Mouse (Mus musculus) embryonic facial prominence, embryonic 12.5 days (tissue): ENCODE results near the gene Gm49486. TPM values are rescaled to one million over a fixed set of nuclear protein-coding genes. Genes with fewer than 3 reads are reported as not detected.
"Not testable (repeated sequence)": the region's sequence is repeated elsewhere in the genome, so short reads cannot be mapped to it uniquely, and the experiment has no call there.

Source experiments
- ATAC-seq: fragments of 200-750 bp; cut with Nextera tagmentation; 2 replicates; pipeline ENCODE4 v1.8.0; 2017; ENCODE audit not compliant: insufficient number of reproducible peaks, insufficient read depth, low FRiP score, low TSS enrichment
- H3K27ac ChIP-seq: fragments of 300-500 bp; sonication (generic); 2 replicates; pipeline ENCODE4 v1.5.1; 2016; ENCODE audit warnings: mild to moderate bottlenecking
- H3K27me3 ChIP-seq: fragments of 300-500 bp; sonication (generic); 2 replicates; pipeline ENCODE4 v1.6.1; 2016; ENCODE audit warnings: mild to moderate bottlenecking, moderate library complexity
- H3K36me3 ChIP-seq: fragments of 300-500 bp; sonication (generic); 2 replicates; pipeline ENCODE4 v1.6.1; 2016; ENCODE audit warnings: mild to moderate bottlenecking
- H3K4me1 ChIP-seq: fragments of 300-500 bp; sonication (generic); 2 replicates; pipeline ENCODE4 v1.6.1; 2016
- H3K4me2 ChIP-seq: fragments of 300-500 bp; sonication (generic); replicated peaks from 2 replicates; pipeline ENCODE4 v1.6.1; 2016; ENCODE audit warnings: mild to moderate bottlenecking, moderate library complexity
- H3K4me3 ChIP-seq: fragments of 300-500 bp; sonication (generic); 2 replicates; pipeline ENCODE4 v1.5.1; 2016; ENCODE audit warnings: mild to moderate bottlenecking
- H3K9ac ChIP-seq: fragments of 300-500 bp; sonication (generic); 2 replicates; pipeline ENCODE4 v1.6.1; 2016; ENCODE audit warnings: mild to moderate bottlenecking, moderate library complexity
- H3K9me3 ChIP-seq: fragments of 300-500 bp; sonication (generic); 2 replicates; pipeline ENCODE4 v1.6.1; 2016; ENCODE audit warnings: mild to moderate bottlenecking, moderate library complexity
- WGBS: fragments of 180-500 bp; shearing (Covaris S2); methylation state at CpG from one replicate; pipeline ENCODE4 v1.1.7; 2016; 5-methylcytosine and 5-hydroxymethylcytosine counted together
- polyA plus RNA-seq: library from polyadenylated mRNA; unstranded; fragments of >200 nt; fragmentation: Nextera tagmentation; extraction: Ambion mirVana; gene quantifications from 2 replicates; pipeline ENCODE4 v1.2.1, GENCODE M21; 2016

The Gm49486 gene
- polyA plus RNA-seq, 1 experiment from 2014 or later = 0.78 TPM

GRCm38 (mm10) chr15:79202575-79202974, 26.6 kb upstream of the Gm49486 start:
- 38% methylated on average over 10 of the region's 10 CpGs for WGBS
- Histone ChIP-seq H3K27me3 (0 out of 2 replicates have a peak, but pooled peaks cover 3% of the 10 kb centered on the region), H3K4me3 (no peak overlapping the region), H3K9me3 (no peaks in the 10 kb centered on the region), H3K9ac (no peak overlapping the region), H3K36me3 (no peaks in the 10 kb centered on the region), H3K4me2 (no peak overlapping the region), H3K27ac (peak overlapping the region; percentile 58), H3K4me1 (peaks cover 19% of the 10 kb centered on the region)
- 0 out of 2 replicates have a peak, but pooled peaks have one; percentile 18 for ATAC-seq

- no peak overlapping the region for H3K4me3 ChIP-seq
- H3K9me3 ChIP-seq = no peaks in the 10 kb centered on the region
- ATAC-seq = no peak
- H3K9ac ChIP-seq = no peak overlapping the region
- no peaks in the 10 kb centered on the region for H3K36me3 ChIP-seq
- 82% methylated on average over 6 of the region's 6 CpGs for WGBS
- no peak overlapping the region for H3K4me2 ChIP-seq
- H3K4me1 ChIP-seq = 0 out of 2 replicates have a peak, but pooled peaks cover 2% of the 10 kb centered on the region
- no peak overlapping the region for H3K27ac ChIP-seq
- no peaks in the 10 kb centered on the region for H3K27me3 ChIP-seq
Observed at GRCm38 (mm10) chr15:79208211-79208610, 21.0 kb upstream of the Gm49486 start.

DNA sequence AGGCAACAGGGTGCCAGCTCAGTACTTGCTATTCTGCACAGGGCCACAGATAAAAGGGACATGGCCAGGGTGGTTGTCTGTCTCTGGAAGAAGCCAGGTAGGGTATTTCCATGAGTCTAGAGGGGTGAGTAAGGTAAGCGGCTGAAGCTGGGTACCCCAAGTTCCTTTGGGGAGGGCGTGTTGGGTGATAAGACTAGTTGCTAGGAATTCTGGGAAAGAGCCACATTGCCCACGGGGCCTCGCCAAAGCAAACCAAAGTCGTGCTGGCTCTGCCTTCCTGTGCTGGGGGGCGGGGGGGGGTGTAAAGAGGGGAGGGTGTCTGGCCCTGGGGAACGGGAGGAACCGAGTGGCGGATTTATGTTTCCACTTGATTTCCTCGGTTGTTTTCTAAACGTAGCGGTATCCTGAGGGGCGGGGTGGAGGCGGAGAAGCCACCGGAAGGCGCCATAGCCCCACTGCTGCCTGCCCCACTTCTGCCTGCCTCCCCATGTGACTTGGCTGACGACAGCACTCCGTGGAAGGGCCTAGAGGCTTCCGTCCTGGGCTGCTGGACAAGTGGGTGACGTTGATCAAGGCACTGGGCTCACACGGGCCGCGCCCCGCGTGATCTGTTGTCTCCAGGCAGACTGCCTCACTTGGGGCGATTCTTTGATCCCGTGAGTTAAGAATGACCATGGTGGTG, 20.3 kb upstream of the Gm49486 start:
- 80% methylated on average over 27 of the region's 27 CpGs for WGBS
- Histone ChIP-seq H3K4me3 (no peak overlapping the region), H3K27ac (no peak overlapping the region), H3K9me3 (no peaks in the 10 kb centered on the region), H3K27me3 (no peaks in the 10 kb centered on the region), H3K4me1 (0 out of 2 replicates have a peak, but pooled peaks cover 2% of the 10 kb centered on the region), H3K9ac (no peak overlapping the region), H3K4me2 (no peak overlapping the region), H3K36me3 (no peaks in the 10 kb centered on the region)
- ATAC-seq = no peak

DNA sequence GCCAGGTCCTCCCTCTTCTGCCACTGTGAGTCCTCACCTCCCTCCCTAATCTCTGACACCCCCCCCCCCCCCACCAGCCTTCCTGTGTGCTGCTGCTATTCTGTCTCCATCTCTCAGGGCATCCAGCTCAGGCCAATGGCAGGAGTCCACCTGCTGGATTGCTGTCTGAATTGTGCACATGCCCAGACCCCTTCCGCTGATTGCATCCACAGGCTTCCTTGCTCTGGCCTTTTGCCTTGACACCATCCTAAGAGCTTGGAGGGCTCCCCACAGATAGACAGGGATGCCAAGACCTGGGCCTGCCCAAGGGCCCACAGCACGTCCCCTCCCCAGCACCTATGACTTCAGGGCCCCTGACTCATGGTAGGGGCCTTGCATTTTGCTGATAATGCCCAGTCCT, 18.8 kb upstream of the Gm49486 start:
- ATAC-seq = no peak
- H3K4me1 ChIP-seq = 0 out of 2 replicates have a peak, but pooled peaks cover 2% of the 10 kb centered on the region
- no peak overlapping the region for H3K9ac ChIP-seq
- no peaks in the 10 kb centered on the region for H3K36me3 ChIP-seq
- H3K27ac ChIP-seq = 0 out of 2 replicates have a peak overlapping the region, but pooled peaks have one; percentile 18
- H3K4me2 ChIP-seq = no peak overlapping the region
- no peaks in the 10 kb centered on the region for H3K27me3 ChIP-seq
- no peaks in the 10 kb centered on the region for H3K9me3 ChIP-seq
- WGBS = 71% methylated on average over 2 of the region's 2 CpGs
- H3K4me3 ChIP-seq = no peak overlapping the region

GRCm38 (mm10) chr15:79212750-79213446, 16.3 kb upstream of the Gm49486 start:
- Histone ChIP-seq H3K27me3 (no peaks in the 10 kb centered on the region), H3K27ac (peak overlapping the region; percentile 66; the same call in 1 of the 2 replicates)
- ATAC-seq = peak; percentile 67; the same call in 1 of the 2 replicates

GRCm38 (mm10) chr15:79213591-79213990, 15.6 kb upstream of the Gm49486 start:
- H3K4me1 ChIP-seq = 0 out of 2 replicates have a peak, but pooled peaks cover 2% of the 10 kb centered on the region
- H3K9ac ChIP-seq = no peak overlapping the region
- H3K9me3 ChIP-seq = no peaks in the 10 kb centered on the region
- no peak overlapping the region for H3K4me3 ChIP-seq
- H3K36me3 ChIP-seq = no peaks in the 10 kb centered on the region
- 77% methylated on average over 6 of the region's 6 CpGs for WGBS
- H3K27me3 ChIP-seq = no peaks in the 10 kb centered on the region
- no peak overlapping the region for H3K4me2 ChIP-seq
- no peak for ATAC-seq
- 0 out of 2 replicates have a peak overlapping the region, but pooled peaks have one; percentile 23 for H3K27ac ChIP-seq

More at GRCm38 (mm10) chr15:79212750-79213446, 16.3 kb upstream of the Gm49486 start:
- Histone ChIP-seq H3K4me1 (0 out of 2 replicates have a peak, but pooled peaks cover 2% of the 10 kb centered on the region), H3K4me2 (no peak overlapping the region), H3K9me3 (no peaks in the 10 kb centered on the region), H3K36me3 (no peaks in the 10 kb centered on the region), H3K9ac (no peak overlapping the region), H3K4me3 (no peak overlapping the region)
- 51% methylated on average over 26 of the region's 26 CpGs for WGBS

DNA sequence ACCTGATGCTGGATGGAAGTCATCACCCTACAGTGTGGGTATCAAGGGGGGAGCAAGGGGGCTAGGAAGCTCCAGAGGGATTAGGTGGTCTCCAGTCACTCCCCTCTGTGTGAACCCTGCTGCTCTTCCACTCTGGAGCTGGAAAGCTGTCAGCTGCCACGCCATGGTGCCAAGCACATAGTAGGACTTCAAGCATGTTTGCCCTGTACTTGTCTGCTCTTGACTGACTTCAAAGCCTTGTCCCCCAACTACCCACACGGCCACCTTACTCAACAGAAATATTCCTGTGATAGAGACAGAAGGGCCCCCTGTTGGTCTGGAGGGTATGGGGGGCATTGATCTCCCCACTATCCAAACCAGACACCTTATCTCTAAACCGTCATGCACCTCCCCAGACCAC, 13.0 kb upstream of the Gm49486 start:
- Histone ChIP-seq H3K9me3 (no peaks in the 10 kb centered on the region), H3K4me2 (no peak overlapping the region), H3K36me3 (no peaks in the 10 kb centered on the region), H3K27ac (no peak overlapping the region), H3K27me3 (no peaks in the 10 kb centered on the region), H3K4me1 (0 out of 2 replicates have a peak, but pooled peaks cover 2% of the 10 kb centered on the region), H3K4me3 (no peak overlapping the region), H3K9ac (no peak overlapping the region)
- 80% methylated on average over 3 of the region's 3 CpGs for WGBS
- ATAC-seq = no peak

DNA sequence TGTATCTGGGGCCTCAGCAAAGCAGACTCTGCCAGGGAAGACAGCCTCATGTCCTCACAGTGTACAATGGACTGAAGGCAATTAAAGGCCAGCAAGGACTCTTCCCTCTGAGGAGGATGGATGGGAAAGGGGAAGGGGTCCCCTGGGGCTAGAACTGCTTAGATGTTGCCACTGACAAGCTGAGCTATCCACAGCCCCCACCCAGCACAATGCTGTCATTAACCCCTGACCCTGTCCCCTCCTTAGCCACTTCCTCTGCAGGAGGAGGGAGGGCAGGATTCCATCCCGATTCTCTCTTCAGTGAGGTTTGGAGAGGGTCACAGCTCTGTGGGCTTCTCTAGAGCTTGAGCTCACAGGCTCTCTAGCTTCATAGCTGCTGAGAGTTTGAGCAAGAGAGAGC, 9.6 kb upstream of the Gm49486 start:
- peaks cover 14% of the 10 kb centered on the region for H3K4me1 ChIP-seq
- H3K36me3 ChIP-seq = no peaks in the 10 kb centered on the region
- no peaks in the 10 kb centered on the region for H3K9me3 ChIP-seq
- H3K27me3 ChIP-seq = no peaks in the 10 kb centered on the region
- no peak overlapping the region for H3K27ac ChIP-seq
- H3K4me2 ChIP-seq = no peak overlapping the region
- no peak for ATAC-seq
- no peak overlapping the region for H3K4me3 ChIP-seq
- no peak overlapping the region for H3K9ac ChIP-seq
- 0% methylated on average over 1 of the region's 1 CpGs for WGBS

DNA sequence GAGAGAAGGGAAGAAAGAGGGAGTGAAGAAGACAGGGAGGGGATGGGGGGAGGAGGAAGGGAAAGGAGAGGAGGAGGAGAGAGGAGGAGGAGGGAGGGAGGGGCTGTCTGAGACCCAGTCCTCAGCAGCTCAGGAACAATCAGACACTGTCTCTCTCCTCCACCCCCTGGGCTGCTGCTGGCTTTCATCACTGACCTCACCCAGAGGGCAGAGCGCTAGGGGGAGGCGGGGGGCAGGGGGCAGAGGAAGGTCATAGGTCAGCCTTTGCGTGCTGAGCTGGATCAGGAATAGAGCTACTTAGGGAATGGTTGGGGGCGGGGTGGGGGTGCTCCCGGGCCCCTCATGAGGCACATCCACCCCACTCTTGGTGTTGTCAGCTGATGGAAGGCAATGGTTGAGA, 5.5 kb upstream of the Gm49486 start:
- ATAC-seq = no peak
- Histone ChIP-seq H3K27ac (no peak overlapping the region), H3K4me1 (peaks cover 16% of the 10 kb centered on the region), H3K27me3 (no peaks in the 10 kb centered on the region), H3K4me3 (no peak overlapping the region), H3K4me2 (no peak overlapping the region), H3K9me3 (no peaks in the 10 kb centered on the region), H3K9ac (no peak overlapping the region), H3K36me3 (no peaks in the 10 kb centered on the region)
- 2% methylated on average over 5 of the region's 5 CpGs for WGBS

DNA sequence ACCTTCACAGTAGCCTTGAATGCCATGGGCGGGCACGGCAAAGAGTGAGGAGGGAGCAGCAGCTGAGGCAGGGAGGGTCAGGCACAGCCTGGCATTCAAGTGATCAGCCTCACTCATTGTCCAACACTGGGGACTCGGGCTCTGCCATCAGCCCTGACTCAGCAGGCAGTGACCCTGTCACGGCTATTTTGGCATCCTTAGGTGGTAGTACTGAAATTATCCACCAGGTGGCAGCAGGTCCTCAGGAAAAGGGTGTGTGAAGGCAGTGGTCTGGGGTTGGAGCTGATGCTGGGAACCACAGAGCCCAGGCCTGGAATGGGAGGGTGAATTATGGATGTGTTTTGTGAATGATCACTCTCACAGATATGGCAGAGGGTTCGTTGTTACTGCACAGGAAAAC, 4.5 kb upstream of the Gm49486 start:
- H3K4me2 ChIP-seq = no peak overlapping the region
- H3K9ac ChIP-seq = no peak overlapping the region
- no peak overlapping the region for H3K27ac ChIP-seq
- H3K36me3 ChIP-seq = no peaks in the 10 kb centered on the region
- H3K9me3 ChIP-seq = no peaks in the 10 kb centered on the region
- no peak overlapping the region for H3K4me3 ChIP-seq
- WGBS = 11% methylated on average over 5 of the region's 5 CpGs
- peaks cover 18% of the 10 kb centered on the region for H3K4me1 ChIP-seq
- ATAC-seq = 0 out of 2 replicates have a peak, but pooled peaks have one; percentile 48
- no peaks in the 10 kb centered on the region for H3K27me3 ChIP-seq

GRCm38 (mm10) chr15:79225780-79226179, 3.4 kb upstream of the Gm49486 start:
- ATAC-seq, H3K4me2 ChIP-seq, H3K27ac ChIP-seq, H3K9me3 ChIP-seq, H3K27me3 ChIP-seq, H3K36me3 ChIP-seq, H3K4me3 ChIP-seq, H3K9ac ChIP-seq: not testable (repeated sequence)
- H3K4me1 ChIP-seq = peaks cover 26% of the 10 kb centered on the region
- 71% methylated on average over 2 of the region's 2 CpGs for WGBS

GRCm38 (mm10) chr15:79235268-79235667, 6.1 kb downstream of the Gm49486 start:
- Histone ChIP-seq H3K4me1 (peaks cover 2% of the 10 kb centered on the region), H3K9me3 (no peaks in the 10 kb centered on the region), H3K27me3 (no peaks in the 10 kb centered on the region), H3K4me3 (no peak overlapping the region), H3K9ac (no peak overlapping the region), H3K36me3 (peaks cover 63% of the 10 kb centered on the region), H3K27ac (no peak overlapping the region), H3K4me2 (no peak overlapping the region)
- 85% methylated on average over 9 of the region's 9 CpGs for WGBS
- ATAC-seq = no peak
